Mouse (Mus musculus) hindbrain, embryonic 15.5 days (tissue): ENCODE results near the gene Kcnk15. TPM values are rescaled to one million over a fixed set of nuclear protein-coding genes. Genes with fewer than 3 reads are reported as not detected.

ENCODE experiments used
- ATAC-seq: fragments of 200-750 bp; cut with Nextera tagmentation; 2 replicates; pipeline ENCODE4 v1.8.0; 2017; ENCODE audit warnings: low read depth, moderate number of reproducible peaks, moderate TSS enrichment; ENCODE audit not compliant: low FRiP score
- H3K27ac ChIP-seq: fragments of 300-500 bp; sonication (generic); replicated peaks from 2 replicates; pipeline ENCODE4 v1.5.1; 2015; ENCODE audit warnings: mild to moderate bottlenecking, inconsistent platforms
- H3K27me3 ChIP-seq: fragments of 300-500 bp; sonication (generic); 2 replicates; pipeline ENCODE4 v1.6.1; 2015; ENCODE audit warnings: control low read depth, inconsistent platforms
- H3K36me3 ChIP-seq: fragments of 300-500 bp; sonication (generic); 2 replicates; pipeline ENCODE4 v1.6.1; 2015; ENCODE audit warnings: control low read depth, inconsistent platforms
- H3K4me1 ChIP-seq: fragments of 300-500 bp; sonication (generic); replicated peaks from 2 replicates; pipeline ENCODE4 v1.6.1; 2015; ENCODE audit warnings: control low read depth, inconsistent platforms
- H3K4me2 ChIP-seq: fragments of 300-500 bp; sonication (generic); 2 replicates; pipeline ENCODE4 v1.6.1; 2015; ENCODE audit warnings: moderate library complexity, mild to moderate bottlenecking, inconsistent platforms
- H3K4me3 ChIP-seq: fragments of 300-500 bp; sonication (generic); 2 replicates; pipeline ENCODE4 v1.5.1; 2015; ENCODE audit warnings: mild to moderate bottlenecking, inconsistent platforms
- H3K9ac ChIP-seq: fragments of 300-500 bp; sonication (generic); 2 replicates; pipeline ENCODE4 v1.6.1; 2015; ENCODE audit warnings: inconsistent platforms
- H3K9me3 ChIP-seq: fragments of 300-500 bp; sonication (generic); 2 replicates; pipeline ENCODE4 v1.6.1; 2016; ENCODE audit warnings: control low read depth, inconsistent platforms
- WGBS: fragments of 180-500 bp; shearing (Covaris S2); methylation state at CpG from one replicate; pipeline ENCODE4 v1.1.7; 2015; 5-methylcytosine and 5-hydroxymethylcytosine counted together
- polyA plus RNA-seq: library from polyadenylated mRNA; unstranded; fragments of >200 nt; fragmentation: Nextera tagmentation; extraction: Ambion mirVana; gene quantifications from 2 replicates; pipeline ENCODE4 v1.2.1, GENCODE M21; 2015

Kcnk15 gene
- polyA plus RNA-seq, 1 experiment from 2014 or later: 0.16 TPM

DNA sequence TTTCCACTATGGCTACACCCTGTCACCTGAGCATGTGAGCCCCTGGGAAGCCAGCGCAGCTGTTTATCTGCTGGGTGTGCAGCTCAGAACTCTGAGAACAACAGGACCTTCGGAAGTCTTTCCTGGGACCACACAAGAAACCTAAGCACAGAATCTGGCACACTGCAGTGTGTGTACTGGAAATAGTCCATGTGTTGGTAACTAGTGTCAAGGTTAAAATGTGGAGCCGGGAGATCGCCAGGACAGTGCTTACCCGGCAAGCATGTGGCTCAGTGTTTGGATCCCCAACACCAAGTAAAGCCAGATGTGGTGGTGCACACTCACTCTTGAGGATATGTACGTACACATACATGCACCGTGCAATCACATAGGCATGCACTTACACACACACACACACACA lies 47.6 kb downstream of the Kcnk15 start:
- ATAC-seq: no peak
- no peaks in the 10 kb centered on the region for H3K27me3 ChIP-seq
- H3K4me1 ChIP-seq: peaks cover 22% of the 10 kb centered on the region
- no peak overlapping the region for H3K27ac ChIP-seq
- WGBS: 91% methylated on average over 7 of the region's 7 CpGs
- no peaks in the 10 kb centered on the region for H3K36me3 ChIP-seq
- no peak overlapping the region for H3K4me3 ChIP-seq
- no peaks in the 10 kb centered on the region for H3K9me3 ChIP-seq
- no peak overlapping the region for H3K4me2 ChIP-seq
- H3K9ac ChIP-seq: no peak overlapping the region

DNA sequence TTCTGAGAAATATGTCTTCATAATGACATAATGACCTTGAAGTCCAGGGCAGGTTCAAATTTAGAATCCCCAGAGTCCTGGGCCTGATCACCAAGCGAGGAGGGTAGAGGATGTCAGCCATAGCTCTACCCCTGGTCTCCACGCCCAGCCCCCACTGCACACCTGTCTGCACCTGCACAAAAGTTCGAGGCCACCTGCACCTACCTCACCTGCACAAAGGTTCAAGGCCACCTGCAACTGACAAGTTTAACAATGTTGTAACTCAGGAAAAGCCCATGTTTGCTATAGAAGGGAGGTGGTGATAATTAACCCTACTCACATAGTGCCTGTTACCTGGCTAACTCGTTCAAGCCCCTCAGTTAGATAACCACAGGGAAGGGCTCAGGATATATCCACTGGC lies 49.0 kb downstream of the Kcnk15 start:
- Histone ChIP-seq H3K36me3 (no peaks in the 10 kb centered on the region), H3K9me3 (no peaks in the 10 kb centered on the region), H3K4me1 (peaks cover 22% of the 10 kb centered on the region), H3K4me2 (no peak overlapping the region), H3K27me3 (no peaks in the 10 kb centered on the region), H3K9ac (no peak overlapping the region), H3K4me3 (no peak overlapping the region), H3K27ac (no peak overlapping the region)
- no peak for ATAC-seq
- WGBS: 87% methylated on average over 4 of the region's 4 CpGs

DNA sequence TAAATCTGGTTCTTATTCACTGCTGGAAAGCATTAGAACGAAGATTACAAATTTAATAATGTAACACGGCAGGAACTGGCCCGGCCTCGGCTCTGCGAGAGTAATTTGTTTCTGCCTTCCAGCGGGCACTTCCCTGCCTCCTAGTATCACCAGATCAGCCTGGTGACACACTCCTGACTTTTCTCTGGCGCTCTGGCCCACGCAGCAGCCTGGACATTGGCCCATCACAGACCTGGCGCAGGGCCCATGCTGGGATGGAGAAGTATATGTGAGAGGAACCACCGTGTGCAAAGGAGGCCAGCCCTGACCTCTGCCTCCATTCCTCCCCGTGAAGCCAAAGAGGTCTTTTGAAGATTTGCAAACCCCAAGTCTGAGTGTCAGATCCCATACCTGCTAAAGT lies 50.0 kb downstream of the Kcnk15 start:
- Histone ChIP-seq H3K9ac (no peak overlapping the region), H3K4me1 (peaks cover 22% of the 10 kb centered on the region), H3K27ac (no peak overlapping the region), H3K4me3 (no peak overlapping the region), H3K36me3 (no peaks in the 10 kb centered on the region), H3K9me3 (no peaks in the 10 kb centered on the region), H3K27me3 (no peaks in the 10 kb centered on the region), H3K4me2 (no peak overlapping the region)
- ATAC-seq: no peak
- 56% methylated on average over 11 of the region's 11 CpGs for WGBS

DNA sequence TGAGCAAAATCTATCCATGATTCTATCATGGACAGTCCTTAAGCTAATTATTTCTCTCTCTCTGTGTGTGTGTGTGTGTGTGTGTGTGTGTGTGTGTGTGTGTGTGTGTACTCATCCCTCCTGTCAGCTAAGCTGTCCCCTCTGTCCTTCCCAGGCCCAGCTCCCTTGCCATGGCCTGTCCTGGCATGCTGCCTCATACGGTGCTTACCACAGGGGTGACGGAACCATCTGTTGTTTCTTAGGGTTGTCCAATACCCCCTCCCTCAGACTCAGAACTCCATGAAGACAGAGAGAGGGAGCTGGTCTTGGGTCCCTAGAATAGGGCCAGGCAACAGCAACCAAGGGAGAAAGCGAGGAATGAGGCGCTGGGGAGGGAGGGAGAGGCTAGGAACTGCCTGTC lies 50.9 kb downstream of the Kcnk15 start:
- Histone ChIP-seq H3K4me1 (peaks cover 22% of the 10 kb centered on the region), H3K27me3 (no peaks in the 10 kb centered on the region), H3K4me3 (no peak overlapping the region), H3K4me2 (no peak overlapping the region), H3K36me3 (no peaks in the 10 kb centered on the region), H3K9ac (no peak overlapping the region), H3K27ac (no peak overlapping the region), H3K9me3 (no peaks in the 10 kb centered on the region)
- 88% methylated on average over 4 of the region's 4 CpGs for WGBS
- ATAC-seq: no peak

DNA sequence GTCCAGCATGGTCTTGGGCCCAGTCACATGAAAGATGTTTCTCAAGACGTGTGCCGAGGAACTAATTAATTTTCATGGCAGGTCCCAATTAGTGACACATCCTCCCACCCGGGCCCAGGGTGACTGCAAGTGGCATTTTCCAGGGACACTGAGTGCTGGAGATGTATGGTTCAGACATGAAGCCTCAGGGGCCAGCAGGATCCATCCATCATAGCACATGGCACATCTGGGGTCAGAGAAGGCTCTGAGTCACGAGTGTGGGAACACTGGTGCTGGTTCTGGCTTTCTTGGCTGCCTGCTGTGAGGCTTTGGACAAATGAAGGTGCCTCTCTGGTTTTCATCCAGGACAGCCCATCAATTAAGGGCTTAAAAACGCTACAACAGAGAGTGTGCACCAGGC lies 53.7 kb downstream of the Kcnk15 start:
- WGBS: 61% methylated on average over 5 of the region's 5 CpGs
- Histone ChIP-seq H3K27ac (no peak overlapping the region), H3K27me3 (no peaks in the 10 kb centered on the region), H3K36me3 (no peaks in the 10 kb centered on the region), H3K4me1 (peaks cover 16% of the 10 kb centered on the region), H3K9me3 (no peaks in the 10 kb centered on the region), H3K9ac (no peak overlapping the region), H3K4me3 (no peak overlapping the region), H3K4me2 (no peak overlapping the region)
- ATAC-seq: no peak

Other genes with a start within 250 kb of the Kcnk15 start
- 31.2 and 33.5 TPM in 2 replicates for gene Serinc3, start 208.5 kb upstream of the Kcnk15 start, polyA plus RNA-seq
- 109 and 115 TPM in 2 replicates for gene Pkig, start 195.3 kb upstream of the Kcnk15 start, polyA plus RNA-seq
- 4.2 and 4.4 TPM in 2 replicates for gene Ada, start 103.4 kb upstream of the Kcnk15 start, polyA plus RNA-seq
- gene Ccn5, start 32.8 kb upstream of the Kcnk15 start, polyA plus RNA-seq: 0.23 and 0.45 TPM in 2 replicates
- 18.2 and 21.5 TPM in 2 replicates for gene Rims4, start 65.0 kb downstream of the Kcnk15 start, polyA plus RNA-seq
- 488 and 498 TPM in 2 replicates for gene Ywhab, start 141.3 kb downstream of the Kcnk15 start, polyA plus RNA-seq
- gene Pabpc1l, start 171.8 kb downstream of the Kcnk15 start, polyA plus RNA-seq: 1.2 and 1.8 TPM in 2 replicates
- 17.5 and 21.4 TPM in 2 replicates for gene Stk4, start 216.7 kb downstream of the Kcnk15 start, polyA plus RNA-seq
- 50.0 and 52.5 TPM in 2 replicates for gene Tomm34, start 217.5 kb downstream of the Kcnk15 start, polyA plus RNA-seq